Mouse (Mus musculus): ENCODE measurements around the gene Copg1. TPM values are rescaled to one million over a fixed set of nuclear protein-coding genes. Genes with fewer than 3 reads are reported as not detected.
"Not testable (repeated sequence)": the region's sequence is repeated elsewhere in the genome, so short reads cannot be mapped to it uniquely, and the experiment has no call there.

Copg1 gene
- total RNA-seq, 2 experiments from 2014 or later = 86.9 to 90.3 TPM

DNA sequence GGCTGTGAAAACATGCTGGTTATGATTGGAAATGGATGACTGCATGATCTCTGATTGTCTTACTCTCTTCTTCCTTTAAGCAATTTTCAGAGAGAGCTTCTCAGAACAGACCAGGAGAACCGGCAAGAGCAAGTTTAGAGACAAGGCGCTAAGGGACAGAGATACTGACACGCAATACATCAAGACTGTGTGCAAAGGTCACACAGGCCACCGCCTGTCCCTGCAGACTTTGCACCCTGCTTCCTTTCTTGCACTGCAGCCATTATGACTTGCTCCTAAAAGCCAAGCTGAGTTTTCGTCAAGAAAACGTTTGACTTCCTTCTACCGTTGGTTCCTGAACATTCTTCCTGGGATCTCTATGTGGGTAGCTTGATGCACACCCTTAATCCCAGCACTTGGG lies 12.1 kb upstream of the Copg1 start:
- no peak for DNase-seq

DNA sequence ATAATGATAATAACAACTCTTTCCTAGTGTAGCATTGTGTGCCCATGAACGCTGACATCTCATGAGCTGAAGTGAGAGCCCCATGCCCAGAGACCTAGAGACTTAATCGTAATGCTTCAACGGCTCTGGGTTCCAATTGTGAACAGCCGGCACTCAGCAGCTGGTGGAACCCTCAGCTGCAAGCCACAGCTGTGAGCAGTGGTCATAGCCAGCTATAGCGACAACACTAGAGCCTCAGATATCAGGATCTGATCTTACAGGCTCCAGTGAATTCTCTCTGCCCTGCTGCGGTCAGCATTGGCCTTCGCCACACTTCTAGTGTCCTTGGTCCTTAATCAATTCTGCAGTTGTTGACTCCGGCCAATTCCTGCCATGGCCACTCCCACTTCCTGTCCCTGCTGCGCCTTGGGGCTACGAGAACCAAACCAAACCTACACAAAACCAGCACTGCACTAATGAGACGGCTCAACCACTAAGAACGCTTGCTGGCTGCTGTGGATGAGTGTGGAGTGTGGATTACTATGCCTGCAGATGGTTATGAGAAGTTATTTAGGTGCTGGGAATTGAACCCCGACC lies 11.5 kb upstream of the Copg1 start:
- peak; percentile 68 for DNase-seq

DNA sequence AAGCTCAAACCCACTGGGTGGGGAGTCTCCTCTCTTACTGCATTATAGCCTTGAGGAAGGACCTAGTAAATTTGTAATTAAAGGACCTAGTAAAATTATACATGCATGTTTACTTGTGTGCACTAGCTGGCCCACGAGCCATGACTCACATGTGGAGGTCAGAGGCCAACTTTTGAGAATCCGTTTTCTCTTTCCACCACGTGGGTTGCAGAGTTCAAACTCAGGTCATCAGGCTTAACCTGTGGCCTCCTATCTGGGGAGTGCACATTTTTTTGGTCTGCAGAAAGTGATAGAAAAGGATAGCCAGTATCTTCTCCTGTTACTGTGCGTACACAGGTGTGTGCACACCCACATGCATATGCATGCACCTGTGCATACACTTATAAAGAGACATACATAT lies 8.6 kb upstream of the Copg1 start:
- no peak for DNase-seq

DNA sequence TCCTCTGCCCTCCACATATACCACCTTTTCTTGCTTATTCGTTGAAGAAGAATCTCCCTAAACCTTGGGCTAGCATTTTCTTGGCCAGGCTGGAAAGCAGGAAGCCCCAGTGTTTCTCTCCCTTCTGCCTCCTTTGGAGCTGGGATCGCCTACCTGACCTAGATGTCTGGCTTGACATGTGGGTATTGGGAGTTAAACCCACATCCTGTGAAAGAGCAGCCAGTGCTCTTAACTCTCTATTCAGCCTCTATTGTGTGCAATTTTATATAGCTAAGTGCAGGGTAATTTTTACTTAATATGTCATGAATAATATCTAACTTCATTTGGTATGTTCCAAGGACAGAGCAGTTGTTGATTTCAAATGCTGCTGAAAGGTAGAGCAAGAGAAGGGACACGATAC lies 8.0 kb upstream of the Copg1 start:
- no peak for DNase-seq

DNA sequence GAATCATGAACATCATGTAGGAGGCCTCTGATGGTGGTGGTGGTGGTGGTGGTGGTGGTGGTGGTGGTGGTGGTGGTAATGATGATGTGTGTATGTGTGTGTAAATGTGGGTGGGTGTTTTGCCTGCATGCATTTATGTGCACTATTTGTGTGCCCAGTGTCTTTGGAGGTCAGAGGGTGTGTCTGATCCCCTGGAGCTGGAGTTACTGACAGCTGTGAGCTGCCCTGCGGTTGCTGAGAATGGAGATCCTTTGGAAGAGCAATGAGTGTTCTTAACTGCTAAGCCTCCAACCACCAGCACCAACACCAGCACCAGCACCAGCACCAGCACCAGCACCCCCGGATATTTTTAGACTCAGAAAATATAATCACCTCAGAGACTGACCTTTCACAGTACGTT lies 5.4 kb upstream of the Copg1 start:
- DNase-seq = no peak

DNA sequence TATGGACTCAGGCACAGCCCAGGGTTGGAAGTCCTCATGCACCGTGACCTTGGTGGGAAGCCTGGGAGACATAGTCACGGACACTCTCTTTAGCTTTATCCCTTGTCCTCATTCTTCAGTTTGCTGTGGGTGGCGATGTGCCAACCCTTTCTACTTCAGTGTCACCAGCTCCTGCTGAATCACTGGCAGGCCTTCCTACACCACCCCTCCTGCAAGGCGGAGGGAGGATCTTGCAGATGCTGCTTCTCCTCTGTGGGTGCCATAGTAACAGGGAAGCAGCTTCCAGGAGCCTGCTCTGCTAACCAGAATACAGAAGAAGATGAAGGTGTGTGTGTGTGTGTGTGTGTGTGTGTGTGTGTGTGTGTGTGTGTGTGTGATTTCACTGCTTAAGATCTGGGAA lies 4.8 kb upstream of the Copg1 start:
- DNase-seq = peak; percentile 82

DNA sequence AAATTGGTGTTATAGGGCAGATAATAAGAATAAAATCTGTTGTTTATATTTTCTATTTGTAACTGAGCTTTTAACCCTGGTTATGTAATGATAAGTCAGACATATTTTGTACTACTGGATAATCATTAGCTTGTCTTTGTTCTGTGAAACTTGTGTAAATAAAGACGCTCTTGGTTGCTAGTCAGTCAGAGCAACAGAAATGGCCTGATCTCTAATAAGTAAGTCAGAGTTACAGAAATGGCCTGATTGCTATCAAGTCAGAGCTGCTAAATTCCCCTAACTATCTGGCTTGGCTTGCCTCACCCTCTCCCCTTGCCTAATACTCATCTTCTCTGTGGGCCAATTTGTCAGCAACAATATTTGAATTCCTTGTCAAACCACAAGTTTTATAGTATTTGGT lies 893 bp upstream of the Copg1 start:
- DNase-seq = no peak

DNA sequence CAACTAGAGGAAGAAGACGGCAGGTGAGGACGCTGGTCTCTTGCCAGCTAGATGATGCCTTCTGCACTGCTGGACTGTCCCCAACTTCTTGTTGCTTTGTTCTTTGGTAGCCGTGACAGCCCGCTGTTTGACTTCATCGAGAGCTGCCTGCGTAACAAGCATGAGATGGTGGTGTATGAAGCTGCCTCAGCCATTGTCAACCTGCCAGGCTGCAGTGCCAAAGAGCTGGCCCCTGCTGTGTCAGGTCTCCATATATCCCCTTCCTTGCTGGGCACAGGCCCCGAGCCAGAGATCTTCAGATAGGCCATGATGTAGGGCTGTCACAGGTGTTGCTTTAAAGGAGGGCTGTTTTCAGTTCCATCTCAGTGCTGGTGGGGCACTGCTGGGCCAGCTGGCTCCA lies 6.3 kb downstream of the Copg1 start:
- no peak for DNase-seq

DNA sequence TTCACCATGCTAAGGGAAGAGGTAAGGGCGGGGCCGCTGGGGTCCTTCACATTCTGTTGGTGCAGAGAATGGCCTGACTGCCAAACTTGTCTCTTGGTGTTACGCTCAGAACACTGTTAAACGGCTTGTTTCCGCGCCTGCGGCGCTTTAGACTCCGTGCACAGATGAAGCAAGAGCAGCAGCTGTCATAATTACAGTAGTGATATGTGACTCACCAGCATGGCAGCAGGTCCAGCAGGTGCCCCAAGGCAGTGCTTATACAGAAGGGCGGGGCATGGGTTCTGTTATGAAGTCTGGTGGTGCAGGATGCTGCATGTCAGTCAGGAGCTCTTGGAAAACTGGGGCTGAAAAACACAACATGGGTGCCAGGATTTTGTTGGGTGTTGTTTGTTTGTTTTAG lies 10.4 kb downstream of the Copg1 start:
- peak; percentile 28 for DNase-seq

DNA sequence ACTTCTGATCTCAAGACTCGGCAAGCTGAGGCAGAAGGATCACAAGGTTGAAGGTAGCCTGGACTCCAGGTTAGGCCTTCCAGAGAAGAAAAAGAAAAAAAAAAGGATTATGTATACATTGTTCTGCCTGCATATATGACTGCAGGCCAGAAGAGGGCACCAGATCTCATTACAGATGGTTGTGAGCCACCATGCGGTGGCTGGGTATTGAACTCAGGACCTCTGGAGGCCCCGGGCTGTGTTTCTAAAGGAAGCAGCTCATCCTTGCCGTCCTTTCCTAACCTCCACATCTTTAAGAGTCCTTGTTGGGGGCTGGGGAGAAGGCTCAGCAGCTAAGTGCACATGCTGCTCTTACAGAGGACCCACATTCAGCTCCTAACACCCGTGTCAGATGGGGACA lies 19.0 kb downstream of the Copg1 start:
- no peak for DNase-seq

DNA sequence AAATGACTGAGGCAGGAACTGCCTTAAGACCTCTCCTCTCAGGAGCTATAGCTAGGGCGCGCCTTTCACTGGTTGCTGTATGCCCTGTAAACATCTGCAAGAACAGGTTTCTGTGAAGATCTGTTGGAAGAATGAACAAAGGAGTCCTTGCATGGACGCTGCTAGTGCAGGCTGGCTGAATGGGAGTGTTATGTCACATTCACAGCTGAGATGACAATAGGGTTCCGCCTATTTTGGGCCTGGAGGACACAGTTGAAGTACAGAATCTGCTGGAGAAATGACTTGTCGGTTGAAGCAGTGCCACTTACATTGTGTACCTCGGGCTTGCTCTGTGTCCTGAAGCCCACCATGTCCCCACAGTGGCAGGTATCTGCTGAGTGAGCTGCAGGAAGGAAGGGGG lies 21.6 kb downstream of the Copg1 start:
- no peak for DNase-seq

DNA sequence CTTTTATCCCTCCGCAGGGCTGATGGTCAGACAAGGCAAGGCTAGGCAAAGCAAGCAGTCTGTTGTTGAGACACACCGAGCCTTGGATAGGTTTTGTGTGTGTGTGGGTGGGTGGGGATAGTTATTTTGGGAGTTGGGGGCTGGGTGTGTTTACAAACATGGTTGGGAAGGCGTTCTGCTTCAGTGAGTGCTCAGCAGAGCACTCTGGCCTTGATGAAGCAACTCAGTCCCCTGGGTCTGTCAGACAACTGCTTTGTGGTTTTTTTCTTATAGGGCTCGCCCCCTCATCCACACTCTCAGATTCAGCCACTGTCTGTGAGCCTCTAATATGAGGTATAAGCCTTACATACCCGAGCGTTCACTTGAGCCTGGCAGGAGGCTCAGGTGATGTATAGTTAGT lies 23.9 kb downstream of the Copg1 start:
- no peak for DNase-seq

DNA sequence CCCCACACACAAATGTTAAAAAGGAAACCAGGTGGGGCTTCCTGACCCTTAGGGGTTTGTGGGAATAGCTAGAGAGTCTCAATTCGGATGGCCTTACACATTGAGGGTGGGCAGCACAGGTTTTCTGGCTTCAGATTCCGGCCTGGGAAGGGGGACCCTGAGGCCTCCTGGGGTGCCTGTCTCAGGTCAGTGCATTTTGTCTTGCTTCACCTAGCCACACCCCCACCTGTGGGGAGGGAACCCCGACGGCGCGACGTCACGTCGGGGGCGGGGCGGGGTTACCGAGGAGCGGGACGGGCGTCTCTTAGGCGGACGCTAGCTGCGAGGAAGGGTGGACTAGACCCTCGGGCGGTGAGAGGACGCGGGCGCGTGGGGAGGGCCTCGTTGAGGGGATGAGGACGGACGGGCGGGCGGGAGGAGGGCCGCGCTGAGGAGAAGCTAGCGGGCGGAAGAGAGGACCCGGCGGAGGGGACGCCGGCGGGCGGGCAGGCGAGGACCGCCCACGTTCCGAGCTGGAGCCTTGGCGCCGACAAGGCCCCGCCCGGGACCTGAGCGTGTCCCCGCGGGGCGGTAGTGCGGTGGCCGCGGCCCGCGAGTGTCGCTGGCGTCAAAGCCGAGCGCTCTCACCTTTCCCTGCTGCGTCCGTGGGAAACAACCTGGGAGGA lies 26.2 kb downstream of the Copg1 start, which contains the start of gene Hmces:
Hmces (plus strand) TSS at position 275 of the 665 bp plus-strand sequence.
- DNase-seq = peak; percentile 84

DNA sequence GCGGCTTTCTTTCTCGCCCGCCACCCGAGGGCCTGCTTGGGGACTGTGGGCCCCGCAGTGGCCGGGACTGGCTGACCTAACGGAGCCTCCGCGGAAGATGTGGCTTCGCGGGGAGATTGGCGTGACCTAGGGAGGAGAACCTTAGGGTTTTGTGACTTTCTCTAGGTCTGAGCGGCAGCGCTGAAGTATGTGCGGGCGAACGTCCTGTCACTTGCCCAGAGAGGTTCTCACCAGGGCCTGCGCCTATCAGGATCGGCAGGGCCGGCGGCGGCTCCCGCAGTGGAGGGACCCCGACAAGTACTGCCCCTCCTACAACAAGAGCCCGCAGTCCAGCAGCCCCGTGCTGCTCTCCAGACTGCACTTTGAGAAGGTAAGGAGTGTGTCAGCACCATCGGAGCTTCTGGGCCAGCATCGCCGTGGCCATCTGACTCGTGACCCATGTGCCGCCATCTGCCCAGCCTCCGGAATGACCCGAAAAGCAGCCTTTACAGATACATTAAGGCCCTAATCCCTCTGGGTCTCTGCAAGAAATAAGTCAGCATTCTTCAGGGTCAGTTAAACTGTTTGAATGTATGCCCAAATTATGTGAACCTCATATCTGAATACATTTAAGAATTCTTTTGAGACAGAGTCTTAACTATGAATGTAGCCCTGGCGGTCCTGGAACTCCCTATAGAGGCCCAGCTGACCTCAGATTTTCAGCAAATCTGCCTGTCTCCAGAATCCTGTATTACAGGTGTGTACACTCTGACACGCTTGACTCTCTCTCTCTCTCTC lies 26.9 kb downstream of the Copg1 start:
- peak; percentile 67 for DNase-seq

DNA sequence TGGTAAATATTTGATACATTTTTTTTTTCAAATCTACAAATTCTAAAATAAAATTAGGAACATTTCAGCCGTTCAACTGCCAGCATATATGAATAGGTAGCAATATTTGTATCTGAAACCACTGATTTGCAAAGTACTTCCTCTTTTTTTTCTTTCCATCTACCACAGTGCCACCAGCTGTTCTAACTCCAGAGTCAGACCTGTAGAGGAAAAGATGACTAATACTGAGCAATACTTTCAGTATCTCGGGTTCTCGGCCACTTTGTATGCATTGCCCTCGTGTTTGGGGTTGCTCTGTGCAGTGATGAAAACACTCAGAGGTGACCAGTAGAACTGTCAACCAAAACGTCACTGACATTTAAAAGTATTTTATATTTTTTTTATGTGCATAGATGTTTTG lies 28.3 kb downstream of the Copg1 start:
- no peak for DNase-seq

DNA sequence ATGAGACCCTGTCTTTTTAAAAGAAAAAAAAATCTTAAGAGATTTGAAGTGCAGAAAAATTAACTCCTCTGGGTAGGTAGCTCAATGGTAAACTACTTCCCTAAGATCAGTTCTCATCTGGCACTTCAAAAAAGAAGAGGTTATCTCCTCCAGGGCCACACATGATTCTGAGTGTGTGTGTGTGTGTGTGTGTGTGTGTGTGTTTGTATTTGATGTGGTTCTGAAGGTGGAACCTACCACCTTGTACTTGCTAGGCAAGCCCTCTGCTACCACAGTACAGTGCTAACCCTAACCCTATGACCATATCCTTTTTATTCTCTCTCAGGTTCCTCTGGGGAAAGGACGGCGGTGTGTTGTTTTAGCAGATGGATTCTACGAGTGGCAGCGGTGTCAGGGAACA lies 33.6 kb downstream of the Copg1 start:
- DNase-seq = no peak

DNA sequence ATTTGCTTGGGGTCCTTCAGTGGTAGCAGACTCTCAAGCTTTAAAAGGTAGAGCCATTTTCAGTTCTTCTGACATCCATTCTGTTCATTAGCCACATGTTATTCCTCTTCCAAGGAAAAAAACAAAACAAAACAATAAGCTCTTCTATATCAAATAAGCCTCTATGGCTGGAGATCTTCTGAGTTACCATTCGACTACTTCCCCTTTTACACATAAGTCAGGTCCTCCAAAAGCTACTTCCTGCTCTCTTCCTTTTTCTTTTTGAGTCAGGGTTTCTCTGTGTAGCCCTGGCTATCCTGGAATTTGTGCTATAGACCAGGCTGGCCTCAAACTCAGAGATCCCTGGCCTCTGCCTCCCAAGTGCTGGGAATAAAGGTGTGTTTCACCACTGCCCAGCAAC lies 36.0 kb downstream of the Copg1 start:
- DNase-seq = no peak

DNA sequence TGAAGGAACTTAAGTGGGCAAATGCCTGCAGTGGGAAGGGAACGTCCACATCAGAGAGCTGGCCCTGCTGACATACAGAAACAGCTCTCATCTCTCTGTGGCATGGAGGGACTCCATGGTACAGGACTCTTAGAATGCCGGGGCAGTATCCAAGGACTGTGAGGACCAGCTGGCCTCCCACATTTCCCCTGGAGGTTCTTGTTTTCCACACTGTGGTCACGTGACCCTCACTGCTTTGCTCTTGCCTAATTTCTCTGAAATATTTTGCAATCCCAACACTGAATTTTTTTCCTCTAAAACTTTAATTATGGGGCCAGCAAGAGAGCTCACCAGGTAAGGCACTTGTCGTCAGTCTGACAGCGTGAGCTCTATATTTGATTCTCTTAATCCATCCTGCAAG lies 47.4 kb downstream of the Copg1 start:
- peak; percentile 17 for DNase-seq

DNA sequence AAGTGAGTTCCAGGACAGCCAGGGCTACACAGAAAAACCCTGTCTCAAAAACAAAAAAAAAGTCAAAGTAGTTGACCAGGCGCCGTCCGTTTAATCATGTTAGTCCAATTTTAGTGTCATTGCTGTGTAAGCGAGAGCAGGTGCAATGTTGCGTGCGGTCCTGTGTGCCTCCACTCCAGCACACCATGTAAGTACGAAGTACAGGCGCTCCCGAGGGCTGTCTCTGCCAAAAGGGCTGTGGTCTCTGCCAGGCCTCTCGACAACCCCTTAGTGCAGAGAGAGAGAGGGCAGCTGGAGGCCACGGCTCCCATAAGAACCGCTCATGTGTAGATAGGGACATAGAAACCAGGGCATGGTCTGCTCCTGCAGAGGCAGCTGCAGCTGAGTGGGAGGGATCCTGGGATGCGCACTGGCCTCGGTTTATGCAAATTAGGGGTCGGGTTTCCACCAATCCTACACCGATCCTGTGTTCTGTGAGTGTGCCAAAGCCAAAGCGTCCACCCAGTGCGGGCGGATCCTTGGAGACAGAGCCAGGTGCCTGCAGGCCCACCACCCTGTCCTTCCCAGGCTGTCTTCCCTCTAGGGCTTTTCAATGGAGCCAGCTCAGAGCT lies 49.7 kb downstream of the Copg1 start:
- peak; percentile 56 for DNase-seq

DNA sequence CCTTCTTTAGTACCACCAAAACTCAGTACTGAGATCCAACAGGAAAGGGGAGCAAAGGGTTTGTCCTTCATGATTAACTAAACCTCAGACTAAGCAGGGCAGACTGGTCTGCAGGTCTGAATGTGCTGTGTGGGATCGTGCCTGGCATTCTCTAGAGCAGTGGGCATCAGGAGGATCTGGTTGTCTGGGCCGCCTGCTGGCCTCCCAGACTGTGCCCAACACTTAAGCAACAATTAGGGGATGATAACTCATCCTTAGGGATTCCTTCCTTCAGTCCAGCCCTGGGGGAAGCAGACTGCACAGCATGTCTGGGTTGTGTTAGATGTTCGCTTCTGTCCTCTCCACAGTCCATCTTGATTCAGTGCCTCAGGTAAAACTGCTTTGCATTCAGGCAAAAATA lies 51.3 kb downstream of the Copg1 start:
- DNase-seq = no peak

DNA sequence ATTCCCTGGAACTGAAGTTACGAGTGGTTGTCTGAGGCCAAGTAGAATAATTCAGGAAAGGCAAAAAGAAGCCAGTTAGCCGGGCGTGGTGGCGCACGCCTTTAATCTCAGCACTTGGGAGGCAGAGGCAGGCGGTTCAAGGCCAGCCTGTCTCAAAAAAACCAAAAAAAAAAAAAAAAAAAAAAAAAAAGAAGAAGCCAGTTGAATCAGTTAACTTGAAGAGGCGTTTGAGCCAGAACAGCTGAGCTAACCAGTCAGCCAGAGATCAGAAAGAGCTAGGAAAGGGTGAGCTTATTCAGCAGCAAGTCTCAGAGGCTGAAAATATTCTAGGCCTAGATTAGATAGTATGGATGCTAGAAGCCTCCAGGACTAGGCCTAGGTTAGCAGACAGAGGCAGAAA lies 54.6 kb downstream of the Copg1 start:
- DNase-seq = no peak

DNA sequence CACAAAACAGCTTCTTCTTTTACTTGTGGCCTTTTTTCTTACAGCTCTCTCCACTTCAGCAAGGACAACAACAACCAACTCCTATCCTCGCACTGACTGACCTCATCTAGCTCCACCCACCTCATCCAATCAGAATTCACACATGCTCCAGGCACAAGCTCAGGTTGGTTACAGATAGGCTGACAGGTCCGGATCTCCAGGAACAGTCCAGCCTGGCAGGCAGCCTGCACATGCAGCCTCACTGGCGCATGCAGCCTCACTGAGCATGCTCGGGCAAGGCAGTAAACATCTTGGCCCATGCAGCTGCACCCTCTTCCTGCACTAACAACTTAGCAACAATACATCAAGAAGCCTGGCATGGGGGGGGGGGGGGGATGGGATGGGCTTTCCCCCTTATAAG lies 74.8 kb downstream of the Copg1 start:
- not testable (repeated sequence) for DNase-seq

All from adrenal gland, postnatal 10 days (tissue).